Mouse (Mus musculus) lung, embryonic 14.5 days (tissue): ENCODE results near the gene Mab21l1. TPM values are rescaled to one million over a fixed set of nuclear protein-coding genes. Genes with fewer than 3 reads are reported as not detected.

ENCODE experiments used
- ATAC-seq: fragments of 200-750 bp; cut with Nextera tagmentation; 2 replicates; pipeline ENCODE4 v1.8.0; 2017; ENCODE audit warnings: mild to moderate bottlenecking, moderate TSS enrichment, moderate library complexity; ENCODE audit not compliant: insufficient read depth
- DNase-seq: peaks from one replicate; pipeline ENCODE4 v3.0.0-alpha.2; 2015
- H3K27ac ChIP-seq: fragments of 300-500 bp; sonication (generic); 2 replicates; pipeline ENCODE4 v1.5.1; 2014; ENCODE audit warnings: low read depth, mild to moderate bottlenecking, moderate library complexity
- H3K27me3 ChIP-seq: fragments of 300-500 bp; sonication (generic); 2 replicates; pipeline ENCODE4 v1.6.1; 2014; ENCODE audit warnings: low read length, control low read depth; ENCODE audit not compliant: insufficient read depth
- H3K36me3 ChIP-seq: fragments of 300-500 bp; sonication (generic); 2 replicates; pipeline ENCODE4 v1.6.1; 2014; ENCODE audit warnings: control low read depth; ENCODE audit not compliant: insufficient read depth
- H3K4me1 ChIP-seq: fragments of 300-500 bp; sonication (generic); 2 replicates; pipeline ENCODE4 v1.6.1; 2014; ENCODE audit warnings: antibody characterized with exemption, control low read depth; ENCODE audit not compliant: insufficient read depth
- H3K4me2 ChIP-seq: fragments of 300-500 bp; sonication (generic); 2 replicates; pipeline ENCODE4 v1.6.1; 2014; ENCODE audit warnings: mild to moderate bottlenecking
- H3K4me3 ChIP-seq: fragments of 300-500 bp; sonication (generic); 2 replicates; pipeline ENCODE4 v1.5.1; 2014; ENCODE audit warnings: low read depth, low read length
- H3K9ac ChIP-seq: fragments of 300-500 bp; sonication (generic); 2 replicates; pipeline ENCODE4 v1.6.1; 2014
- H3K9me3 ChIP-seq: fragments of 300-500 bp; sonication (generic); 2 replicates; pipeline ENCODE4 v1.6.1; 2016; ENCODE audit warnings: low read depth, low read length, control low read depth
- CTCF ChIP-seq: IDR thresholded peaks from 2 replicates; pipeline ENCODE4 v1.5.1; 2016; ENCODE audit warnings: antibody characterized with exemption, low read depth
- WGBS: fragments of 180-500 bp; shearing (Covaris S2); extraction: QIAGEN DNeasy Blood & Tissue Kit; methylation state at CpG from one replicate; pipeline ENCODE4 v1.1.7; 2014; 5-methylcytosine and 5-hydroxymethylcytosine counted together
- polyA plus RNA-seq: library from polyadenylated mRNA; unstranded; fragments of >200 nt; fragmentation: Nextera tagmentation; extraction: Ambion mirVana; gene quantifications from 2 replicates; pipeline ENCODE4 v1.2.1, GENCODE M21; 2014

Mab21l1 gene
- polyA plus RNA-seq = 0.78 and 1.1 TPM in 2 replicates

DNA sequence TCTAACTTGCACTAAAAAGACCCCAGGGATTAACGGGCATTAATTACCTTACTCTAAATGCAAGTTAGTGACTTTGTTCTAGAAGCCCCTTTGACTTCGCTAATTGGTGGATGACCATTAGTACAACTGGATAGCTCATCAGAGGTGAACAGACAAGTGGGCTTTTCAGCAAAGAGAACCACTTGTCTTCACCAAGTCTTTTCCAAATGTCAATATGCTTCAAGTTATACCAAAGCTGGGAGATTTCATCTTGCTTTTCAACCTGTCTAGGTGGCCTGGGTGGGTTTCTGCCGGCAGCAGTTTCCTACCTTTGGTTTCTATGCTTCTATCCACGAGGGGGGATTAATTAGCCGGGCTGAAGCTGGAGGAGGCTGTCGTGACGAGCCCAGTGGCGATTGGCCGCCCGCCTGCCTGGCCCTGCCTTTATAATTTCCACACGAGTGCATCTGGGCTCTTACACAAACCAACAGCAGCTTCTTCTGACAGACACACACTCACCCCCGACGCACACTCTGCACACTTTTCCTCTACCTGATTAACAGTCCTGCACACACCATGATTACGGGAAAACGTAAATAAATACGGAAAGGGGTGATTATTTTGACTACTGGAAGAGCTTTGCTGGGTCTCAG is at the start of gene Mab21l1:
Gene Mab21l1 (plus strand): TSS at position 455 of the 632 bp plus-strand sequence.
- Histone ChIP-seq H3K27ac (no peak within 1 kb of the TSS), H3K9ac (peak within 1 kb of the TSS; percentile 20; the same call in 1 of the 2 replicates), H3K4me1 (no peaks in the 10 kb centered on the region), H3K4me2 (peak within 1 kb of the TSS; percentile 59), H3K9me3 (no peaks in the 10 kb centered on the region), H3K4me3 (peak within 1 kb of the TSS; percentile 36), H3K27me3 (peaks cover 77% of the 10 kb centered on the region), H3K36me3 (no peaks in the 10 kb centered on the region)
- no peak for TF ChIP-seq CTCF
- WGBS = 10% methylated on average over 16 of the region's 16 CpGs
- DNase-seq = peak; percentile 35
- ATAC-seq = 0 out of 2 replicates have a peak, but pooled peaks have one; percentile 12

- Histone ChIP-seq H3K4me2 (no peak overlapping the region), H3K4me1 (no peaks in the 10 kb centered on the region), H3K27ac (no peak overlapping the region), H3K27me3 (no peaks in the 10 kb centered on the region), H3K9me3 (no peaks in the 10 kb centered on the region), H3K9ac (no peak overlapping the region), H3K36me3 (no peaks in the 10 kb centered on the region), H3K4me3 (no peak overlapping the region)
- DNase-seq = no peak
- no peak for TF ChIP-seq CTCF
- ATAC-seq = no peak
- WGBS = 71% methylated on average over 6 of the region's 6 CpGs
Measured at GRCm38 (mm10) chr3:55733665-55734064, 48.6 kb upstream of the Mab21l1 start.

DNA sequence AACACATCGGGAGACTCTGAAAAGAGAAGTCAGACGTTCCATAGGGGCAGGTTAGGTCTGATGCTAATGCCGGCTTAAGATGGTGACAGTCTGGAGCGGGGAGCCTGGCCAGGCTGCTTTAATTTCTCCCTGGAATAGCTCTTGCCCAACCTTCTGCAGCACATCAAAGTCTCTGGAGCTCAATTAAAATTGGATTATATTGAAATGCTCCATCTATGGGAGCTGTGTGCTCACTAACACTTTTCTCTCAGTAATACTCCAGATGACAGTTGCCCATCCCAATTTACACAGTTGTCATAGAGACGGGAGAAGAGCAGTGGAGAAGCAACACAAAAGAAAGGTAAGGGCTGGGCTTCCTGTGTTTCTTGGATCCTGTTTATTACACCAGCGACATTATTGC is 40.9 kb upstream of the Mab21l1 start:
- Histone ChIP-seq H3K36me3 (no peaks in the 10 kb centered on the region), H3K9ac (no peak overlapping the region), H3K4me1 (no peaks in the 10 kb centered on the region), H3K27me3 (no peaks in the 10 kb centered on the region), H3K4me3 (no peak overlapping the region), H3K9me3 (no peaks in the 10 kb centered on the region), H3K27ac (no peak overlapping the region), H3K4me2 (no peak overlapping the region)
- WGBS = 67% methylated on average over 6 of the region's 6 CpGs
- no peak for TF ChIP-seq CTCF
- DNase-seq (no peak), ATAC-seq (no peak)

- no peak for TF ChIP-seq CTCF
- 83% methylated on average over 5 of the region's 5 CpGs for WGBS
- H3K4me3 ChIP-seq = no peak overlapping the region
Measured at GRCm38 (mm10) chr3:55742218-55742617, 40.1 kb upstream of the Mab21l1 start.

DNA sequence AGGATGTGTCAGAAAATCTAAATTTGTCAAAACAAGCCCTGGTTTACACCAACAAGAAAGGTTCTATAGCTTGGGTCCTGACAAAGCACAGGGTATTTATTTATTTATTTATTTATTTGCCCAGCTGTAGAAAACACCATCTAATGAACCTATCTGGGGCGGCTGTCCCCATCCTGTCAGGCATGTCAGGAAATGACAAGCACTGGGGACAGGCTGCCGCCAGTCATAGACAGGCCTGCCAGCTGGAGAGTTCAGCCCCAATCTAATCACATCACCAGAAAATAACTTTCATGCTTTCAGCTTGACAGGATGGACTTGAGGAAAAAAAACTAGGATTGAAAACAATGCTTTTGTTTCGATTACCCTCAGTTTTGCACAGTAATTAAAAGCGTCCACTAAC is 39.7 kb upstream of the Mab21l1 start:
- Histone ChIP-seq H3K36me3 (no peaks in the 10 kb centered on the region), H3K4me2 (no peak overlapping the region), H3K27me3 (no peaks in the 10 kb centered on the region), H3K4me3 (no peak overlapping the region), H3K9me3 (no peaks in the 10 kb centered on the region), H3K27ac (no peak overlapping the region), H3K4me1 (no peaks in the 10 kb centered on the region), H3K9ac (no peak overlapping the region)
- 76% methylated on average over 4 of the region's 4 CpGs for WGBS
- no peak for TF ChIP-seq CTCF
- DNase-seq (no peak), ATAC-seq (no peak)

More at GRCm38 (mm10) chr3:55742218-55742617, 40.1 kb upstream of the Mab21l1 start:
- Histone ChIP-seq H3K9ac (no peak overlapping the region), H3K27me3 (no peaks in the 10 kb centered on the region), H3K4me1 (no peaks in the 10 kb centered on the region), H3K36me3 (no peaks in the 10 kb centered on the region), H3K9me3 (no peaks in the 10 kb centered on the region), H3K4me2 (no peak overlapping the region), H3K27ac (no peak overlapping the region)
- DNase-seq (no peak), ATAC-seq (no peak)

GRCm38 (mm10) chr3:55743885-55744284 is 38.4 kb upstream of the Mab21l1 start:
- ATAC-seq (no peak), DNase-seq (no peak)
- H3K27me3 ChIP-seq = no peaks in the 10 kb centered on the region
- no peak overlapping the region for H3K4me3 ChIP-seq
- H3K9ac ChIP-seq = no peak overlapping the region
- TF ChIP-seq CTCF = no peak
- H3K4me1 ChIP-seq = no peaks in the 10 kb centered on the region
- no peaks in the 10 kb centered on the region for H3K36me3 ChIP-seq
- H3K9me3 ChIP-seq = no peaks in the 10 kb centered on the region
- WGBS = 80% methylated on average over 5 of the region's 5 CpGs
- no peak overlapping the region for H3K4me2 ChIP-seq
- no peak overlapping the region for H3K27ac ChIP-seq

- no peak overlapping the region for H3K27ac ChIP-seq
- H3K36me3 ChIP-seq = no peaks in the 10 kb centered on the region
- WGBS = 49% methylated on average over 11 of the region's 11 CpGs
- H3K4me2 ChIP-seq = no peak overlapping the region
- H3K9ac ChIP-seq = no peak overlapping the region
- no peak overlapping the region for H3K4me3 ChIP-seq
- no peaks in the 10 kb centered on the region for H3K27me3 ChIP-seq
- DNase-seq = no peak
- ATAC-seq = no peak
- no peaks in the 10 kb centered on the region for H3K4me1 ChIP-seq
- H3K9me3 ChIP-seq = no peaks in the 10 kb centered on the region
- TF ChIP-seq CTCF = no peak
Measured at GRCm38 (mm10) chr3:55750445-55751065, 31.8 kb upstream of the Mab21l1 start.
